Mouse (Mus musculus) hindbrain, postnatal 0 days (tissue): ENCODE data around the gene Slc39a11. TPM values are rescaled to one million over a fixed set of nuclear protein-coding genes. Genes with fewer than 3 reads are reported as not detected.

ENCODE experiments used
- ATAC-seq: fragments of 200-750 bp; cut with Nextera tagmentation; 2 replicates; pipeline ENCODE4 v1.8.0; 2017; ENCODE audit warnings: mild to moderate bottlenecking, moderate TSS enrichment, moderate library complexity
- DNase-seq: peaks from one replicate; pipeline ENCODE4 v3.0.0-alpha.2; 2015; ENCODE audit warnings: low spot score
- H3K27ac ChIP-seq: fragments of 300-500 bp; sonication (generic); 2 replicates; pipeline ENCODE4 v1.5.1; 2014; ENCODE audit warnings: mild to moderate bottlenecking
- H3K27me3 ChIP-seq: fragments of 300-500 bp; sonication (generic); 2 replicates; pipeline ENCODE4 v1.6.1; 2014; ENCODE audit warnings: low read length, mixed read lengths; ENCODE audit not compliant: insufficient read depth
- H3K36me3 ChIP-seq: fragments of 300-500 bp; sonication (generic); 2 replicates; pipeline ENCODE4 v1.6.1; 2014; ENCODE audit warnings: low read length, mixed read lengths; ENCODE audit not compliant: insufficient read depth
- H3K4me1 ChIP-seq: fragments of 300-500 bp; sonication (generic); 2 replicates; pipeline ENCODE4 v1.6.1; 2014; ENCODE audit warnings: antibody characterized with exemption, low read length, mixed read lengths; ENCODE audit not compliant: insufficient read depth
- H3K4me2 ChIP-seq: fragments of 300-500 bp; sonication (generic); 2 replicates; pipeline ENCODE4 v1.6.1; 2014; ENCODE audit warnings: low read depth, mild to moderate bottlenecking, low read length, moderate library complexity, mixed read lengths
- H3K4me3 ChIP-seq: fragments of 300-500 bp; sonication (generic); 2 replicates; pipeline ENCODE4 v1.5.1; 2014; ENCODE audit warnings: low read length
- H3K9ac ChIP-seq: fragments of 300-500 bp; sonication (generic); replicated peaks from 2 replicates; pipeline ENCODE4 v1.6.1; 2014; ENCODE audit warnings: mild to moderate bottlenecking, low read length, moderate library complexity, mixed read lengths
- H3K9me3 ChIP-seq: fragments of 300-500 bp; sonication (generic); 2 replicates; pipeline ENCODE4 v1.6.1; 2016; ENCODE audit warnings: low read length, mixed read lengths
- CTCF ChIP-seq: IDR thresholded peaks from 2 replicates; pipeline ENCODE4 v1.5.1; 2016; ENCODE audit warnings: antibody characterized with exemption, control low read depth, low read depth
- WGBS: fragments of 180-500 bp; shearing (Covaris S2); extraction: QIAGEN DNeasy Blood & Tissue Kit; methylation state at CpG from one replicate; pipeline ENCODE4 v1.1.7; 2014; 5-methylcytosine and 5-hydroxymethylcytosine counted together
- polyA plus RNA-seq: library from polyadenylated mRNA; unstranded; fragments of >200 nt; fragmentation: Nextera tagmentation; extraction: Ambion mirVana; gene quantifications from 2 replicates; pipeline ENCODE4 v1.2.1, GENCODE M21; 2015
- total RNA-seq: library from RNA; depleted of rRNA; stranded (reverse); fragments of >200 nt; gene quantifications from 2 replicates; pipeline ENCODE4 v1.2.3, GENCODE M21; 2014

The Slc39a11 gene
- total and polyA plus RNA-seq, 2 experiments from 2014 or later, result 35.6 to 63.3 TPM

GRCm38 (mm10) chr11:113680954-113681353 lies 31.1 kb upstream of the Slc39a11 start:
- 89% methylated on average over 2 of the region's 2 CpGs for WGBS
- no peak for TF ChIP-seq CTCF
- peaks cover 16% of the 10 kb centered on the region; the same call in 1 of the 2 replicates for H3K4me1 ChIP-seq
- ATAC-seq, result no peak
- no peak overlapping the region for H3K4me3 ChIP-seq
- H3K9ac ChIP-seq, result no peak overlapping the region
- H3K27ac ChIP-seq, result no peak overlapping the region
- H3K9me3 ChIP-seq, result no peaks in the 10 kb centered on the region
- no peaks in the 10 kb centered on the region for H3K27me3 ChIP-seq
- peaks cover 10% of the 10 kb centered on the region; the same call in 1 of the 2 replicates for H3K36me3 ChIP-seq
- H3K4me2 ChIP-seq, result no peak overlapping the region
- no peak for DNase-seq

GRCm38 (mm10) chr11:113678373-113678772 lies 28.5 kb upstream of the Slc39a11 start:
- no peaks in the 10 kb centered on the region for H3K27me3 ChIP-seq
- 78% methylated on average over 8 of the region's 8 CpGs for WGBS
- no peak overlapping the region for H3K4me3 ChIP-seq
- no peak for ATAC-seq
- no peak overlapping the region for H3K4me2 ChIP-seq
- no peak for TF ChIP-seq CTCF
- DNase-seq, result no peak
- peaks cover 18% of the 10 kb centered on the region for H3K36me3 ChIP-seq
- no peak overlapping the region for H3K27ac ChIP-seq
- H3K9ac ChIP-seq, result no peak overlapping the region
- H3K4me1 ChIP-seq, result peaks cover 13% of the 10 kb centered on the region; the same call in 1 of the 2 replicates
- no peaks in the 10 kb centered on the region for H3K9me3 ChIP-seq

- Histone ChIP-seq H3K9ac (no peak overlapping the region), H3K27ac (0 out of 2 replicates have a peak overlapping the region, but pooled peaks have one; percentile 16), H3K27me3 (no peaks in the 10 kb centered on the region), H3K9me3 (no peaks in the 10 kb centered on the region), H3K4me1 (peaks cover 10% of the 10 kb centered on the region; the same call in 1 of the 2 replicates), H3K4me3 (no peak overlapping the region), H3K4me2 (no peak overlapping the region), H3K36me3 (peaks cover 21% of the 10 kb centered on the region)
- peak; percentile 53; the same call in 1 of the 2 replicates for ATAC-seq
- no peak for TF ChIP-seq CTCF
- 63% methylated on average over 2 of the region's 2 CpGs for WGBS
- DNase-seq, result peak; percentile 17
These were observed 27.5 kb upstream of the Slc39a11 start for GRCm38 (mm10) chr11:113677378-113677777.

GRCm38 (mm10) chr11:113676847-113677246 lies 27.0 kb upstream of the Slc39a11 start:
- H3K9ac ChIP-seq, result no peak overlapping the region
- H3K27me3 ChIP-seq, result no peaks in the 10 kb centered on the region
- DNase-seq (no peak), ATAC-seq (0 out of 2 replicates have a peak, but pooled peaks have one; percentile 40)
- H3K4me1 ChIP-seq, result peaks cover 7% of the 10 kb centered on the region; the same call in 1 of the 2 replicates
- peaks cover 21% of the 10 kb centered on the region for H3K36me3 ChIP-seq
- H3K9me3 ChIP-seq, result no peaks in the 10 kb centered on the region
- H3K4me2 ChIP-seq, result no peak overlapping the region
- 55% methylated on average over 2 of the region's 2 CpGs for WGBS
- no peak for TF ChIP-seq CTCF
- H3K4me3 ChIP-seq, result no peak overlapping the region
- 0 out of 2 replicates have a peak overlapping the region, but pooled peaks have one; percentile 16 for H3K27ac ChIP-seq

- TF ChIP-seq CTCF, result no peak
- Histone ChIP-seq H3K4me3 (no peak overlapping the region), H3K4me2 (no peak overlapping the region), H3K9me3 (no peaks in the 10 kb centered on the region), H3K36me3 (peaks cover 25% of the 10 kb centered on the region), H3K9ac (no peak overlapping the region), H3K27me3 (no peaks in the 10 kb centered on the region), H3K27ac (no peak overlapping the region), H3K4me1 (no peaks in the 10 kb centered on the region)
- ATAC-seq (no peak), DNase-seq (no peak)
- 83% methylated on average over 5 of the region's 5 CpGs for WGBS
These were observed 24.7 kb upstream of the Slc39a11 start for GRCm38 (mm10) chr11:113674595-113674994.

GRCm38 (mm10) chr11:113673614-113674013 lies 23.7 kb upstream of the Slc39a11 start:
- no peak overlapping the region for H3K4me3 ChIP-seq
- no peak for ATAC-seq
- H3K4me2 ChIP-seq, result no peak overlapping the region
- H3K27me3 ChIP-seq, result no peaks in the 10 kb centered on the region
- H3K27ac ChIP-seq, result no peak overlapping the region
- peaks cover 32% of the 10 kb centered on the region for H3K36me3 ChIP-seq
- no peaks in the 10 kb centered on the region for H3K9me3 ChIP-seq
- H3K4me1 ChIP-seq, result no peaks in the 10 kb centered on the region
- 65% methylated on average over 4 of the region's 4 CpGs for WGBS
- no peak for TF ChIP-seq CTCF
- no peak overlapping the region for H3K9ac ChIP-seq
- DNase-seq, result no peak

GRCm38 (mm10) chr11:113669711-113670110 lies 19.8 kb upstream of the Slc39a11 start:
- no peak overlapping the region for H3K4me3 ChIP-seq
- no peak overlapping the region for H3K9ac ChIP-seq
- WGBS, result 81% methylated on average over 4 of the region's 4 CpGs
- H3K4me1 ChIP-seq, result peaks cover 3% of the 10 kb centered on the region; the same call in 1 of the 2 replicates
- ATAC-seq, result no peak
- peaks cover 20% of the 10 kb centered on the region for H3K36me3 ChIP-seq
- no peaks in the 10 kb centered on the region for H3K9me3 ChIP-seq
- no peak for TF ChIP-seq CTCF
- H3K27ac ChIP-seq, result no peak overlapping the region
- H3K4me2 ChIP-seq, result no peak overlapping the region
- H3K27me3 ChIP-seq, result no peaks in the 10 kb centered on the region
- DNase-seq, result no peak
